Mouse (Mus musculus): Measurements from ENCODE around the gene Ttc28. TPM values are rescaled to one million over a fixed set of nuclear protein-coding genes. Genes with fewer than 3 reads are reported as not detected.

Ttc28 gene
- total RNA-seq, 2 experiments from 2014 or later: 0.51 to 2.5 TPM

DNA sequence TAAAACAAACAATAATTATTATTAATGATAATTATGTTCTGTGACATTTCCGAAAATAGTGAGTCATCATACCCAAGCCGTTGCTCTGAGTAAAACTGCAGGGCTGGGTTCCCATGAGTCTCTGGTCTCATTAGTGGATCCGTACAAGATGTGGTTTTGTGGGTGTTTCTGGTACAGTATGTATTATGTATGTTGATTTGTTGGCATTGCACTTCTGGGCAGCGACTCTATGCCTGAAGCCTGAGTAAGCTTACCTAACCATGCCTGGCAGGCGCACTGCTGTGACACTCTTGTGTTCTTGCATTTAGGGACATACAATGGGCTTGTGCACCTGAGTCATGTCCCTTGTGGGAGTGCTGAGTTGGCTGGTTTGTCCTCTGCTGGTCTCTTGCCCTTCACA lies 190.3 kb downstream of the Ttc28 start:
- ATAC-seq (replicated peaks; ENCODE audit: low FRiP score, poor library complexity, severe bottlenecking): no peak

DNA sequence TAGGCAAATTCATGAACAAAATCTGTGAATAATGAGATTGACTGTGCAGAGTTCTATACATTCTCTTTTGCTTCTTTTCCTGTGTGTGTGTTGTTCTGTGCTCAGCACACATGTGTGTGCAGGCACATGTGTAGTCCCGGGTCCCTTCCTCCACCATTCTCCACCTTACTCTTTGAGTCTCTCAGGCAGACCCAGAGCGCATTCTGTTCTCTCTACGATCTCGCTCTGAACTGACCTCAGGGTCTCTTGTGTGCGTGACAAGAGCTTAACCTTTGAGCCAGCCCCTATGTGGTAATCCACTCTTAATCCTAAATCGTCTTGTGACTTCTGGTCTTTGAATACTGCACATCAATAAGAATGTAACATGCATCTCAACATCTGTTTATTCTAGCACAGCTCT lies 190.8 kb downstream of the Ttc28 start:
- no peak for ATAC-seq (replicated peaks; ENCODE audit: low FRiP score, poor library complexity, severe bottlenecking)

DNA sequence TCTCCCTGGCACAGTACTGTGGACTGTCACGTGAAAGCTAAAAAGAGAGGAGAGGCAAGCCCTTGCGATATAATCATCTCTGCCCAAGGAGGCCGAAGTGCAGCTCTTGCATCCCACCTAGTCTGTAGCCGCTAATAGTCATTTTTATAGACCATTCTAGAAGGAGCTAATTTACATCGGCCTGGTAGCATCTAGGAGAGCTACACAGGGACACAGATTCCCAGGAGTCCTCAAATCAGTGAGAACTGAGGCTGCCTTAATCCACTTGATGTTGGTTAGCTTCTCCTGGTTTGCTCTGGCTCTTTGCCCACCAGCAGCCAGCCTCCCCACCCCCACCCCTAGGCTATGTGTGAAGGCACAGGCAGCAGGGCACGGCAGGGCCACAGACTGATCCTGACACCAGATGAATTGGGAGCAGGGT lies 193.7 kb downstream of the Ttc28 start:
- no peak for ATAC-seq (replicated peaks; ENCODE audit: low FRiP score, poor library complexity, severe bottlenecking)

DNA sequence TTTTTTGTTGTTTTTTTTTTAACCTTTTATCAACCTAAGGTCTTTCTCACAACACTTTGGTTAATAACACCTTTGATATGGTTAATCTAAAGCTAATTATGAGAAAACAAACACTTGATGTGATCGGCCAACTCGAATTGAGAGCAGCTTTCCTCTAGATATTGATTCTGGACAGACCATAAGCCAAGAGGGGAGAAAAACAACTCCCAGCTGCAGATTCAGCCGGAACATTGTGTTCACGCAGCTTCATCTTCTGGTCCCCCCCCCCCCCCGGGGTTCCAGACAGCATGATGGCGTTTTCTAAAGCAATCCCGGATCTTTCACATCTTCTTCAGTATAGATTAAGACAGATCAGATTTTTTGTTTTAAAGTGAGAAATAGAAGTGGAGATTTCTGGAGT lies 194.4 kb downstream of the Ttc28 start:
- ATAC-seq (replicated peaks; ENCODE audit: low FRiP score, poor library complexity, severe bottlenecking): no peak

DNA sequence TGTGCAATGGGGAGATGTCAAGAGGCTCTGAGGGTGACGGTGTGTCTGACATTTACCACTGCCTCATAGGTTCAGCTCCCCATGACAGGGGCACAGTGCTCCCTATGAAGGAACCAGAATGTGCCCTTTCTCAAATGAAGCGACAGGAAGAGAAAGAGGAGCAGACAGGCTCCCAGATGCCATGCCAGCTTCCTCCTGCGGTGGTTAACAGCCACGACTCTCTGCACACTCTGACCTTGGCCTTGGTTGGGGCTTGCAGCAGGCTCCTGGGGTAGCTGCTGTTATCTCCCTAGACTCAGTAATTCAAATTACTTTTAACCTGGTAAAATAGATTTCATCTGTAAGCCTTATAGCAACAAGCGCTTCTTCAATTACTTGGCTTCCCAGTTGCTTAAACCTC lies 196.2 kb downstream of the Ttc28 start:
- ATAC-seq (replicated peaks; ENCODE audit: low FRiP score, poor library complexity, severe bottlenecking): no peak

DNA sequence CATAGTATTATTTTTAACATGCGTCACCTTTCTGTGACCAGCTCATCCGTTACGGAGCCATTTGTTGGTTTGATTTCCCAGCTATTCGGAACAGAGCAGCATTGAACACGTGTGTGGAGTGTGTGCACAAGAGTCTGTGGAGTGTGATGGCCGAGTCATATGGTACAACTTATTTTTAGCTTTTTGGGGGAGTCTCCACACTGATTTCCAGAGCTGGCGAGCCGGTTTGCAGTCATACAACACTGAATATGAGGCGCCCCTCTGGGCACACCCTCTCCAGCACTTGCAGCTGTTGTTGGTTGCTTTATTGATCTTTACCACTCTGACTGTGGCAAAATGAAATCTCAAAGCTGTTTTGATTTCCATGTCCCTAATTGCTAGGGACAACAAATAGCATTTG lies 197.7 kb downstream of the Ttc28 start:
- no peak for ATAC-seq (replicated peaks; ENCODE audit: low FRiP score, poor library complexity, severe bottlenecking)

DNA sequence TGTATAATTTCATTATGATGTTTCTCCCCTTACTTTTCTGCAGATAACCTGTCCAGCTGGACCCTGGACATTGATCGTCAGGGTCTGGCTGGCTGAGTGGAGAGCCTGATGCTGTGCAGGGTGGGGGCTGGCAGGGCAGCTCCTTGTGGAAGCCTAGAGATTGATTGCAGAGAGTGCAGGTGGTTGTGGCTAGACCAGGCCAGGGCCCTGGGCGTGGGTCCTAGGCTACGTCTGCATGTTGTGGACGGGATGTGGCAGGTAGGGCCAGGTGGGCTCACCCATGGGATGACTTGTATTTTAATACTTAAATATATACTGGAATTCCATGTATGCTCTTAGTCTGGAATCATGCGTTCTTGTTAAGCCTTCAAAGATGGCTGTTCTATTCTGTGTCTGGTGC lies 201.0 kb downstream of the Ttc28 start:
- no peak for ATAC-seq (replicated peaks; ENCODE audit: low FRiP score, poor library complexity, severe bottlenecking)

DNA sequence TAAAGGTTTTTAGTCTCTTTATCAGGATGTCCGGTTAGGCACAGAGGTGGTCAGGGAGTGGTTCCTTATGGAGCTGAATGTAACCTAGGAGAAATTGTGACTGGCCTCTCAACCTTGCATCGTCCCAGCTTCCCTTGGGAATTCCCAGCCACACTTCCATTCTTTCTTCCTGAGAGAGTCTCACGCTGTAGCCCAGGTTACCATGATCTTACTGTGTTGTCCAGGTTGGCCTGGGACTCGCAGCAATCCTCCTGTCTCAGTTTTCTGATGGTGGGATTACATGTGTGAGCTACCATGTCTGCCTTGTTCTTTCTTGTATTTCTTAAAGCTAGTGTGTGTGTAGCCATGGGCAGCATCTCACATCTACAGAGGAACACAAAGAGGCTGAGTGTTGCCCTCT lies 206.2 kb downstream of the Ttc28 start:
- no peak for ATAC-seq (replicated peaks; ENCODE audit: low FRiP score, poor library complexity, severe bottlenecking)

DNA sequence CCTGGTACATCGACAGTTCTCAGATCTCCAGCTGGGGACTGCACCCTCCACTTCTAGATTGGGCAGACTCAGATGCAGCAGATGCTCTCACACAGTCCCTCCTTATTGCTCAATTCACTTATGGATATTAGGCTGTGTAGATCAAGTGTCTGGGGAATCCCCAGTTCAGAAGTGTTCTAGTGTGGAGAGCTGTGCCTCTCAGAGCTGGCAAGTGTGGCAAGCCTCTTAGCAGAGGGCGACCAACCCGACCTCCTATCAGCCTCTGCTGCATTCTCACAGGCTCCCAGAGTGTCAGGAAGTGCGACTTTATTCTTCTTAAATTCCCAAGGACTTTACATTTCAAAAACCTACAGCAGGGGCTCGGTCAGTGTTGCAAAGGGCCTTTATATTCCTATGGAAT lies 217.1 kb downstream of the Ttc28 start:
- no peak for ATAC-seq (replicated peaks; ENCODE audit: low FRiP score, poor library complexity, severe bottlenecking)

DNA sequence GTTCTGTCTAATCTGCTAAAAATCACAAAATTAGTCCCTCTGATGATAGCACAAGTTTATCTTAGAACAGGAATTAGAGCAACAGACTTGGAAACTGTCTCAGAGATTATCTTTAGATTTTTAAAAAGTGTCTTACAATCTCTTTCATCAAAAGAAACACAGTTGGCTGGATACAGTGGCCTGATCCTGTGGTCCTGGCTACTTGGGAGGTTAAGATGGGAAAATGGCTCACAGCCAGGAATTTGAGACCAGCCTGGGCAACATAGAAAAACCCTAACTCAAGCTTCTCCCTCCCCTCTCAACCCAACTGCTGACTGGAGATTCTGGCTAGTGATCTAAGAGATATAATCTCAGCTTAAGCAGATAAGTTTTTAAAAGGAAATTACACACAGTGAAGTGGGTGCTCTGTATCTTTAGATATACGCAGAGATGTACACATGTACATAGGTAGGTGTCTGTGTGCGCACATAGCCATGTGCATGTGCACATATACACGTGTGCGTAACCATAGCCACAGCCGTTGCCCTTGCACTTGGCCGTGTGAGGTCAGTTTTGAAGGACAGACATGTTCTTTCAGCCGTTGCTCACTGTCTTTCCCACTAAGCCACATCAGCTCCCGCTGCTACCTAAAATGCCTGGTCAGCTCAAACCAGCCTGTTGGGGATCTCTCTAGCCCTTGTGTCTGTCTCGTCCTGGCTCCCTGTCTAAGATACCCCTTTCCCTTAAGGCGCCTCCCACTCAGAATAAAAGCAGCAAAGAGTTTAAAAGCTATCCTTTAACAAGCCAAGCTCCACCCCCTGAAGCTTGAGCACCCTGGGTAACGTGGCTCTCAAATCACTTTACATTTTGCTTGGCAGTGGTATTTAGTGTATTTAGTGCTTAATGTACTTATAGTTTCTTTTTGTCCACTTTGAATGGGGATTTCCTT lies 217.9 kb downstream of the Ttc28 start:
- no peak for ATAC-seq (replicated peaks; ENCODE audit: low FRiP score, poor library complexity, severe bottlenecking)

DNA sequence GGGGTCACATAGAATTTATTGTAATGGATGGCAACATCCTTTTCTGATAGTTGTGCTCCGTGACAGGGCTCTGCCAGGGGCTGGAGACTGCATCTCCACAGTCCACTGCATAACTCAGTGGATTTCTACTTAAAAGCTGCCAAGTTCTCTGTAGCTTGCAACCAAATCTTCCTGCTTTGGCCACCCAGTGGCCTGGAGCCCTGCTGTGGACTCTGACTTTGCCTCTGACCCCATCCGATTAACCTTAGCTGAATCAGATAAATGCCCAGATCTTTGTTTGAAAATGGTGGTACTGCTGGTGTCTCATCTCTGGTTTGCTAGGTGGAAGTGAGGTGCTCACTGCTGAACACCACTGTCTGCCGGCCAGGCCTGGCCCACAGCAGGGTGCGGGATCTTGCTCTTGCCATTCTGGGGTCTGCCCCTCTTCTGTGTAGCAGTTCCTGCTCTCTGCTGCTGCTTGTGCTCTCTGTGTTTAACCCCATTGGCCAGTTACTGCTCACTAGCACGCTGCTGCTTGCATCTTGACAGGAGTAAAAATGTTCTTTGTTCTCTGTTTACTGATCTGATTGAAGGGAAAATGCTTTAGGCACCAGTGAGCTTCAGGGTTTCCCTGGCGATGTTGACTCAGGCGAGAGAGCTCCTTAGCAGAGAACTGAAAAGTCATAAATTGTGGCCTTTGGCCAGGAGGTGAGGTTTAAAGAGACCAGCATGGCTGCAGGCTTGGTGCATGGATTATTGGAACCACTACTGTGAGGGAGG lies 219.1 kb downstream of the Ttc28 start:
- no peak for ATAC-seq (replicated peaks; ENCODE audit: low FRiP score, poor library complexity, severe bottlenecking)

DNA sequence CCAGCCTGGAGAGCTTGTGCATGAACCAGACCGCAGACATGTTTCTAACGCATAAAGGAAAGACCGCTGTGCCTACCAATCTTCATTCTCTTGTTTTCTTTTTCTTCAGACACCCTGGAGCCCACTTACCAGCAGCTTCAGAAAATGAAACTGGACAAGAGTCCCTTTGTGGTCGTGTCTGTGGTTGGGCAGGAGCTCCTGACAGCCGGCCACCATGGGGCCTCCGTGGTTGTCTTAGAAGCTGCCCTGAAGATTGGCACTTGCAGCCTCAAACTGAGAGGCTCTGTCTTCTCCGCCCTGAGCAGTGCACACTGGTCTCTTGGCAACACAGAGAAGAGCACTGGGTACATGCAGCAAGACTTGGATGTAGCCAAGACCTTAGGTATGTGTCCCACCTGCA lies 221.0 kb downstream of the Ttc28 start:
- no peak for ATAC-seq (replicated peaks; ENCODE audit: low FRiP score, poor library complexity, severe bottlenecking)

DNA sequence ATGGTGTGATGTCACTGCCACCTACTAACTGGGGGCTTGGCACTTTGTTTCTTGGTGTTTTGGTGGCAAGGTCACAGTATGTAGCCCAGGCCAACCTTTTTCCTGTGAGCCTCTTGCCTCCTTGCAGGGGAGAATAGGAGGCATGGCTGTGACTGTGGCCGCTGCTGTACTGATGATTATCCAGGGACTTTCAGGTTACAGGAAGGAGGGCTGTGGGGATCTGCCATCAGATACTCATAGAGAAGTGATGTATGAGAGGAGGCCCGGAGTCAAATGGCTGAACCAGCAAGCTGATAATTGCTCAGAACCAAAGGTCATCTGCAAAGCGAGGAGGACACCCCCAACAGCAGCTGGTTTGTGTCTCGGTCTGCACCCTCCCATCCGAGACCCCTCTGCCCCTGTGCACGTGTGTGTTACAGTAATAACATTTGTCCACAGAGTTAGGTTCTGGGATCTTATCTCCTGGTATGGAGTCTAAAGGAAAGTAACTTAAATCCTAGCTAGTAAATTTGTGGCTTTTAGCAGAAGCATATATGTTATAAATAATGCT lies 221.9 kb downstream of the Ttc28 start:
- ATAC-seq (replicated peaks; ENCODE audit: low FRiP score, poor library complexity, severe bottlenecking): no peak

DNA sequence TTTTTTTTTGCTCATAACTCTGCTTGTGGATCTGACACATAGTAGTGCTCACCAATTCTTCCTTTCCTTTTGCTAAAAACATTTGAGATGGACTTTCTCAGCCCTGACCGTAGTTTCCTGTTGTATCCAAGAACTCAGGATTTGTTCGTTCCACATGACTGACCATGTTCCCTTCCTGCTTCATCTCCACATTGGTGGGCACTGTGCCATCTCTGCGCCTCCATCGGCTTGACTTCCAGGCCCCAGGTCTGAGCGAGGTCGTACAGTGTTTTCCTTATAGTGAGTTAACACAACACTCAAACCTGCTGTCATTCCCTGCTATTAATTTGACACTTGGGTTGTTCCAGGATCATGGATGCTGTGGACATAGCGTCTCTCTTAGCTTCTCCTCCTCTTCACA lies 225.2 kb downstream of the Ttc28 start:
- no peak for ATAC-seq (replicated peaks; ENCODE audit: low FRiP score, poor library complexity, severe bottlenecking)

DNA sequence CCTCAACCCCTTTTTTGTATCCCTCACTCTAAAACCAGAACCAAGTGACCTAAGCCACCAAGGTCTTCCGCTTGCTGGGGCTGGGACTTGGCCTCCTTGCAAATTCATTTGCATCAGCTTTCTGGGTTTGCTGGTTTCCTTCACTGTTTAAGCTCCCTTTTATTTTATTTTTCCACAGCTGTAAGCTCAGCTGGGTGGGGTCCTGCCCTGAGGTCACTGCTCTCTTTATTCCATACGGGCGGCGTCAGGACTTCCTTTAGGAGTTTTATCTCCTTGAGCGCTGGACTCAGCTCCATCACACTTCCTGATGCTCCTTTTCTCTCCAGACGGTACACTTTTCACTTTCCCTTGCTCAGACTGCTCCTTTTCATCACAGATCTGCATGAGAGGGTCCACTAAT lies 231.8 kb downstream of the Ttc28 start:
- no peak for ATAC-seq (replicated peaks; ENCODE audit: low FRiP score, poor library complexity, severe bottlenecking)

DNA sequence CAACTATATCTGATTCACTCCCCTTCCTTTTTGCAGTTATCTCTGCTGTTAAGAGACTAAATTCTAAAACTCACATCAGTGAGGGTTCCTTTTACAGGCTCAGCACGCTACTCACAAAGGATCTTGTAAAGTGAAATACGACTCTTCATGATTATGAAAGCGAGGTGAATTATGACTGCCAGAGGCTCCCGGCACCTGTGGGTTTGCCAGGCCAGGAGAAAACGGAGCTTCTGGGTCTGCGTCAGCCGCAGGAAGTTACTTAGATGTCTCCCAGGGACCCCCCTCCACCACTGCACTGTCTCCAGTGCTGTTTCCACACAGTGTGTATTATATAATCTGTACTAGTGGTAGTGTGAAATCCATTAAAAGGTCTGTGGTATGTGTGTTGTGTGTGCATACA lies 233.6 kb downstream of the Ttc28 start:
- no peak for ATAC-seq (replicated peaks; ENCODE audit: low FRiP score, poor library complexity, severe bottlenecking)

DNA sequence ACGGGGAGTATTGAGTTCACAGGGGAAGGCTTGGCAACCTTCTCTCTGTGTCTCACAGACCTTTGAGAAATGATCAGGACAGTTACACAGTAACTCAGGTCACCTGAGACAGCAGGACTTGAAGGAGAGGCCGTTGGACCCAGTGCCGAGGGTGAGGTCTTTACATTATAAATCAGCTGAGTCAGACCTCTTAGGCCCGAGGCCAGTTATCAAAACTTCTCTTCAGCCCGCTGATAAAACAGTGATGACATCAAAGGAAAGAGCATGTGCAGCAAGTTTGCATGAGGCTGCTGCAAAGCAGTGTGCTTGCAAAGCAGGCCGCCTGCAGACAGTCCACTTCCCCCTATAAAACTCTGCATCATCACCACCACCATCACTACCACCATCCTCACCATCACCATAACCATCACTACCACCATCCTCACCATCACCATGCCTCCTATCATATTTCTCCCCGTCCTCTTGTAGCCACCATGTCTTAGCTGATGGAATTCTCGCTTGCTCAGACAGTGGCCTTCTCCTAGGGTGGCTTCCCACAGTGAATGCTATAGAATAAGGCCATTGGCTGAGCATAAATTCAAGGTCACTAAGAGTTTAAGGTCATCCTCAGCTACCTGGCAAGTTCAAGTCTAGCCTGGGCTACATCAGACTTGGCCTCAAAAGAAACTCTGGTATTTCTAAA lies 234.2 kb downstream of the Ttc28 start:
- no peak for ATAC-seq (replicated peaks; ENCODE audit: low FRiP score, poor library complexity, severe bottlenecking)

DNA sequence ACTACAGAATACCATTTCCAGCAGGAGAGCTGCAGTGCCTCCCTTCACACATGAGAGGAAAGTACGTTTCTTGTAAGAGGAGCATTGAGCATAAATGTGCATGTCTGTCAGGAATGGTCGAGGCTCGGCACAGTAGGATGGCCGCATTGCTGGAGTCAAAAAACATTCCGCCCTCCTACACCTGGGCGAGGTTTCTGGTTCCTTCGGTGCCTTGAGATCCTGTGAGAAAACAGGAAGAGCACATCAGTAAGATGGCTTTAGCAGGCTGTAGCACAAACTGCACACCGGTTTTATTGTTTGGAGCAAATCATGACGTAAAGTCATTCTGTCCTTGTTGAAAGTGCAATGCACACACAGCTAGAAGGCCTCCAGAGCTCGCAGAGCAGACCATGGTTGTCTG lies 235.0 kb downstream of the Ttc28 start:
- no peak for ATAC-seq (replicated peaks; ENCODE audit: low FRiP score, poor library complexity, severe bottlenecking)

DNA sequence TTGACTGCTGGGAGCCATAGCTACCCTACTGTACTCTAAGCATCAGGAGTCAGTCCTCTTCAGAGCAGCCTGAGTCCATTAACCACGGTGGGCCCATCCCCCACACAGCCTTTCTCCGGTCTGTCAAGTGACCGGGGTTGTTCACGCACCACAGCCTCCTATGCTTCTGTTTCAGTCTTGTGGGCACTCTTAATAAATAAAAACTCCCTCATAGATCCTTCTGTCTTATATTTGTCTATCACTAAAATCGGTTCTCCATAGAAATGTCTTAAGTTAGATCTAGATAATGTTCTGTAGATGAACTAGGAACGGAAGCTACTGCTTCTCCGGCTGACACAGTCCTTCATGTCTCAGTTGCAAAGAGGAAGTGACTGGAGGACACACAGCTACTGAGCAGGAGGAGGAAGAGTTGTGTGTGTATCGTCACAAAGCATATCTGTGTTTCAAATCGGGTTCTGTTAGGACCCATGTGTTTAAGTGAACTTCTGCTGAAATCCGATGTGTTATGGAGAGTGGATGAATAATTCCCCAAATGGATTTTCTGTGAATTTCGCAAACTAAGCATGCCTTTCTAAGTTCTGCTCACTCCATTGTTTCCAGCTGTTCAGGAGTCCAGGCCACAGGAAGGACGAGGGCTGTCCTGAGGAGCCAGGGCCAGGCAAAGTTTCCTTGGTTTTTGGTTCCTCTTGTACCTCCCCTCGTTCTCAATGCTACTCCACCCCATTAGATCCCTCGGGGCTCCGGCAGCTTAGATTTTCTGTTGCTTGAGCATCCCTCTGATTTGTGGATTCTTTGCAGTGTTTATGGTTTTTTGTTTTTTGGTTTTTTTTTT lies 236.1 kb downstream of the Ttc28 start:
- no peak for ATAC-seq (replicated peaks; ENCODE audit: low FRiP score, poor library complexity, severe bottlenecking)

DNA sequence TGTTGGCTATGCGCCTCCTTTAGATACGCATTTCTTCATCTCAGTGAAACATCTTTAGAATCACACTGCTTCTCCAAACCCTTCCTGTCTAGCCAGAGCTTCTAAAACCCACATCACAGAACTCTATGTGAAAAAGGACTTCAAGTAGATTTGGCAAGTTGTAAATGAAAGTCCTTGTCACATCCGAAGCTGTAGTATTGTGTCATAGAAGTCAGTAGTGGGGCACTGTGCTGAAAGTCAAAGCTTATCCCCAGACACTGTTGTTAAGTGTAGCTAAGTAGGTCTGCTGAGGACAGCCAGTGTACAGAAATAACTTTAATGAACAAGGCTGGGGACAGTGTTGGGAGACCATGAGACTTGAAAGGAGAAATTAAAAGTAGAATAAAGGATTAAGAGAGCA lies 240.2 kb downstream of the Ttc28 start:
- ATAC-seq (replicated peaks; ENCODE audit: low FRiP score, poor library complexity, severe bottlenecking): no peak

Measured in erythroblast, adult 5-6 weeks (primary cell).